Comparison of ENCODE assay signal across 20 mouse cellular contexts in the genomic region with DNA sequence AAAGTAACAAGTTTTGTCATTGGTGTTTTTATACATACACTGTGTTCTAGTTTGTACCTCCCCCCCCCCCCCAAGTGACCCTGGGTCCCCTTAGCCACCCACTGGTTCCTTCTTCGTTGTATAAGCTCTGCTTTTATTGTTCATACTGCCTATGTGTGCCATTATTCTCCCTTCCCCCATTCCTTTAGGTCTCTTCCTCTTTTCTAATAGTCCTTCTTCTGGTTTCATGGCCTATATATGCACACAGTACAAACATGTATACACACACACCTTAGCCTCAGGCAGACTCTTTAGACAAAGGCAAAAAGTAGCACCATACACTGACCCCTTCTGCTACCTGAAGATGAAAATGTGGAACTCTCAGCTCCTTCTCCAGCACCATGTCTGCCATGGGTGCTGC.
"Had no signal": no experiment of that assay in that cellular context is flagged by ENCODE, and none has a peak within 500 bp of the region (broad histone marks: within the 10 kb centered on the region; RNA-seq: fewer than 3 reads in every experiment).

No protein-coding gene starts in this region.

- H3K27me3 ChIP-seq: liver, embryonic 15.5 days; midbrain, embryonic 12.5 days; neural tube, embryonic 13.5 days; neural tube, embryonic 15.5 days; stomach, embryonic 15.5 days had no signal

- H3K4me3 ChIP-seq: liver, embryonic 15.5 days; midbrain, embryonic 10.5 days; midbrain, embryonic 12.5 days; myocyte; neural tube, embryonic 13.5 days; neural tube, embryonic 15.5 days; stomach, embryonic 15.5 days had no signal

- ATAC-seq: liver, postnatal 0 days; midbrain, embryonic 16.5 days had no signal

- H3K36me3 ChIP-seq: liver, embryonic 15.5 days; midbrain, embryonic 10.5 days; midbrain, embryonic 12.5 days; neural tube, embryonic 13.5 days; neural tube, embryonic 15.5 days; stomach, embryonic 15.5 days had no signal

- H3K4me2 ChIP-seq: liver, embryonic 15.5 days; lung, embryonic 14.5 days; midbrain, embryonic 12.5 days; neural tube, embryonic 13.5 days; neural tube, embryonic 15.5 days; stomach, embryonic 15.5 days had no signal

- H3K4me1 ChIP-seq: liver, embryonic 15.5 days; midbrain, embryonic 10.5 days; midbrain, embryonic 12.5 days; neural tube, embryonic 13.5 days; neural tube, embryonic 15.5 days; stomach, embryonic 15.5 days had no signal

- DNase-seq: liver, postnatal 0 days; lung, embryonic 14.5 days; lung, postnatal 10 days; lung, postnatal 4 days; midbrain, embryonic 14.5 days; retina, postnatal 1 day; right cerebral cortex, postnatal 14 days; spleen, adult 18-20 months; thymus, adult 2 months; thymus, postnatal 25 days; thymus, postnatal 4 days had no signal

- H3K9me3 ChIP-seq: liver, embryonic 15.5 days; midbrain, embryonic 10.5 days; midbrain, embryonic 12.5 days; neural tube, embryonic 13.5 days; neural tube, embryonic 15.5 days; stomach, embryonic 15.5 days had no signal

- H3K27ac ChIP-seq: liver, embryonic 15.5 days; midbrain, embryonic 10.5 days; midbrain, embryonic 12.5 days; neural tube, embryonic 13.5 days; neural tube, embryonic 15.5 days; stomach, embryonic 15.5 days; stomach, postnatal 0 days had no signal

- H3K9ac ChIP-seq: liver, embryonic 15.5 days; liver, postnatal 0 days; lung, embryonic 14.5 days; midbrain, embryonic 12.5 days; neural tube, embryonic 13.5 days; neural tube, embryonic 15.5 days; stomach, embryonic 15.5 days had no signal
